9 mouse cellular contexts compared by ENCODE assay signal in genomic region chr15:89522566-89523282, GRCm38 (mm10). TPM values are rescaled to one million over a fixed set of nuclear protein-coding genes. Genes with fewer than 3 reads are reported as not detected.
DNase-seq lines count a peak whose midpoint lies in the region; ATAC-seq lines count a peak whose summit lies in the region.
"Had no signal": no experiment of that assay in that cellular context is flagged by ENCODE, and none has a peak within 500 bp of the region (broad histone marks: within the 10 kb centered on the region; RNA-seq: fewer than 3 reads in every experiment).

No protein-coding gene starts in this region.

- WGBS in kidney, embryonic 16.5 days = 81% methylated on average over 10 of the region's 10 CpGs
- 89% methylated on average over 10 of the region's 10 CpGs for WGBS in hindbrain, embryonic 10.5 days
- 87% methylated on average over 10 of the region's 10 CpGs for WGBS in midbrain, embryonic 14.5 days

- H3K27me3 ChIP-seq in kidney, embryonic 16.5 days (ENCODE audit: insufficient read depth, low read length) = peaks cover 43% of the 10 kb centered on the region
- peaks cover 46% of the 10 kb centered on the region for H3K27me3 ChIP-seq in hindbrain, embryonic 10.5 days (ENCODE audit: insufficient read depth, poor library complexity, severe bottlenecking)
- H3K27me3 ChIP-seq in midbrain, embryonic 14.5 days (ENCODE audit: control insufficient read depth, insufficient read depth, low read length) = peaks cover 18% of the 10 kb centered on the region; the same call in 1 of the 2 replicates

- peaks cover 12% of the 10 kb centered on the region; the same call in 1 of the 2 replicates for H3K4me1 ChIP-seq in kidney, embryonic 16.5 days (ENCODE audit: insufficient read depth, low read length)
- peaks cover 17% of the 10 kb centered on the region for H3K4me1 ChIP-seq in hindbrain, embryonic 10.5 days (replicated peaks)
- 0 out of 2 replicates have a peak, but pooled peaks cover 6% of the 10 kb centered on the region for H3K4me1 ChIP-seq in midbrain, embryonic 14.5 days (ENCODE audit: control insufficient read depth, insufficient read depth, low read length)

- no peak overlapping the region for H3K9ac ChIP-seq in kidney, embryonic 16.5 days (replicated peaks; ENCODE audit: low read length)
- no peak overlapping the region for H3K9ac ChIP-seq in midbrain, embryonic 14.5 days (replicated peaks; ENCODE audit: low read length)

- no peak for ATAC-seq in kidney, embryonic 16.5 days (ENCODE audit: low FRiP score, low TSS enrichment)
- no peak for ATAC-seq in midbrain, embryonic 14.5 days (ENCODE audit: low FRiP score, low TSS enrichment)

- peak overlapping the region; percentile 85 for H3K4me2 ChIP-seq in kidney, embryonic 16.5 days (replicated peaks; ENCODE audit: low read depth, low read length)
- peak overlapping the region; percentile 86 for H3K4me2 ChIP-seq in midbrain, embryonic 14.5 days (ENCODE audit: low read length)

- DNase-seq in kidney, adult 18-20 months = no peak
- DNase-seq in cerebellum, postnatal 25 days = peak; percentile 47 to 64
- no peak for DNase-seq in hindbrain, embryonic 10.5 days (ENCODE audit: low spot score)
- no peak for DNase-seq in midbrain, embryonic 14.5 days
- DNase-seq in frontal cortex, adult 2 months (ENCODE audit: extremely low spot score in 1 of 2, low spot score in 1 of 2) = no peak
- no peak for DNase-seq in spleen, postnatal 10 days (ENCODE audit: low spot score in 2 of 2)
- no peak for DNase-seq in Muller cell, postnatal 12 days (ENCODE audit: inconsistent ontology term)

- H3K9me3 ChIP-seq in kidney, embryonic 16.5 days (ENCODE audit: low read length) = no peaks in the 10 kb centered on the region
- H3K9me3 ChIP-seq in hindbrain, embryonic 10.5 days = no peaks in the 10 kb centered on the region
- no peaks in the 10 kb centered on the region for H3K9me3 ChIP-seq in midbrain, embryonic 14.5 days (ENCODE audit: control insufficient read depth, low read length)

- no peaks in the 10 kb centered on the region for H3K36me3 ChIP-seq in kidney, embryonic 16.5 days (ENCODE audit: insufficient read depth, low read length)
- 0 out of 2 replicates have a peak, but pooled peaks cover 5% of the 10 kb centered on the region for H3K36me3 ChIP-seq in hindbrain, embryonic 10.5 days
- H3K36me3 ChIP-seq in midbrain, embryonic 14.5 days (ENCODE audit: control insufficient read depth, insufficient read depth, low read length) = no peaks in the 10 kb centered on the region

- no peak overlapping the region for H3K27ac ChIP-seq in kidney, embryonic 16.5 days (ENCODE audit: low read length)
- no peak overlapping the region for H3K27ac ChIP-seq in hindbrain, embryonic 10.5 days
- no peak overlapping the region for H3K27ac ChIP-seq in midbrain, embryonic 14.5 days (replicated peaks; ENCODE audit: low read depth, low read length)

- H3K4me3 ChIP-seq in kidney, embryonic 16.5 days (ENCODE audit: low read length) = peak overlapping the region; percentile 59; the same call in 1 of the 2 replicates
- peak overlapping the region; percentile 70; the same call in 1 of the 2 replicates for H3K4me3 ChIP-seq in hindbrain, embryonic 10.5 days
- H3K4me3 ChIP-seq in midbrain, embryonic 14.5 days (replicated peaks; ENCODE audit: low read depth, low read length) = peak overlapping the region; percentile 37

RNA-seq across cellular contexts. Expression of gene Shank3, which starts 23.3 kb away (rescaled TPM):
- polyA plus RNA-seq in kidney, embryonic 16.5 days (2015; fragmentation: Nextera tagmentation; extraction: Ambion mirVana) = 1.8 and 2.9 TPM in 2 replicates
- polyA plus RNA-seq in hindbrain, embryonic 10.5 days (2016; fragmentation: Nextera tagmentation; extraction: Ambion mirVana) = 2.8 and 3.5 TPM in 2 replicates
- polyA plus RNA-seq in midbrain, embryonic 14.5 days (2014; fragmentation: Nextera tagmentation; extraction: Ambion mirVana) = 9.9 and 11.5 TPM in 2 replicates
- polyA plus RNA-seq in frontal cortex, adult 2 months (2012; rRNA removed) = 76.4 and 84.0 TPM in 2 replicates

RNA-seq across cellular contexts. Expression of gene Acr, which starts 45.4 kb away (rescaled TPM):
- 0.15 TPM in 1 of 2 replicates, not detected in the other for polyA plus RNA-seq in kidney, embryonic 16.5 days (2015; fragmentation: Nextera tagmentation; extraction: Ambion mirVana)
- polyA plus RNA-seq in hindbrain, embryonic 10.5 days (2016; fragmentation: Nextera tagmentation; extraction: Ambion mirVana) = 0.19 and 0.38 TPM in 2 replicates
- polyA plus RNA-seq in midbrain, embryonic 14.5 days (2014; fragmentation: Nextera tagmentation; extraction: Ambion mirVana) = 2.1 and 2.3 TPM in 2 replicates
- 4.2 TPM in 2 replicates for polyA plus RNA-seq in frontal cortex, adult 2 months (2012; rRNA removed)
- polyA plus RNA-seq: stomach, embryonic 16.5 days had no signal

RNA-seq across cellular contexts. Expression of gene Arsa, which starts 45.5 kb away (rescaled TPM):
- polyA plus RNA-seq in kidney, embryonic 16.5 days (2015; fragmentation: Nextera tagmentation; extraction: Ambion mirVana) = 19.2 and 21.1 TPM in 2 replicates
- 14.3 and 14.8 TPM in 2 replicates for polyA plus RNA-seq in hindbrain, embryonic 10.5 days (2016; fragmentation: Nextera tagmentation; extraction: Ambion mirVana)
- 16.0 and 21.7 TPM in 2 replicates for polyA plus RNA-seq in midbrain, embryonic 14.5 days (2014; fragmentation: Nextera tagmentation; extraction: Ambion mirVana)
- polyA plus RNA-seq in frontal cortex, adult 2 months (2012; rRNA removed) = 29.6 and 34.9 TPM in 2 replicates

Comparison
In these comparisons a context has a peak if more than half of its experiments do, and no peak if none do; other contexts are left out.
1. DNase-seq: peak in cerebellum, postnatal 25 days (2 of 2); none in kidney, adult 18-20 months (single experiment), hindbrain, embryonic 10.5 days (single experiment), midbrain, embryonic 14.5 days (single experiment), frontal cortex, adult 2 months (0 of 2), spleen, postnatal 10 days (0 of 2) and Muller cell, postnatal 12 days (single experiment).
2. Peak in every context shown above with its lines, with median percentiles within 50 percentile points of each other: H3K4me3 ChIP-seq.